9 mouse cellular contexts compared by ENCODE assay signal in the genomic region with DNA sequence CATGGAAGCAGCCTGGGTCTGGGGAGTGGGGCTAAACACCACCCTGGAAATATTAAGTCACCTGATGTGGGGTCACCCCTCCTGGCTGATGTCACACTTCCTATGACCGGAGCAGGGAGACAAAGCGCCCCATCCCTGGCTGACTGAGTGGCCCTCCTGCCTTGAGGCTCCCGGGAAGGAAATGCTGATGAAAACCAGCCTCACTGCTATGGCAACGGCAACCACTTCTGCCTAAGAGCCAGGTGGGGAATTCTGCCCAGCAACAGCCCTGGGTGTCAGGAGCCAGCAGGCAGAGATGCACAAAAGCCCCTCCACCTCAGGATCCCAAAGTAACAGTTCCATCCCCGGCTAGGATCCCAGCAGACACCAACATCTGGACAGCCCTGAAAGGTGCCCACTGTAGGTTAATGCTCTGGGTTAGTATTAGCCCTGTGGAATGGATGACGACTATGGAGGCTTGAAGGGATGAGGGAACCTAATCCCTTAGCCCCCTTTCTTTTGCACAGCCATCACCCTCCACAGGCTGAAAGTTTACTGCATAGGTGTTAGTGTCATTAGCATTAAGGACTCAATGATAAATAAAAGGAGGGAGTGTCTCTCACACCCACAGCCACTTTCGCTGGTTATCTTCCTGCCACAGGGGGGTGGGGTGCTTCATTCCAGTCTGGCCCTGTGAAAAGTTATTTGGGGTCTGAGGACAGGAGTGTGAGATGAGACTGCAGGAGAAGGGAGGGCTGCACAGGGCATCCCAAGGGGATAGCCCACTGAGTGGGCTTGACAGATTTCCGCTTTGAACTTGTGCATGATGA. TPM values are rescaled to one million over a fixed set of nuclear protein-coding genes. Genes with fewer than 3 reads are reported as not detected.
DNase-seq lines count a peak whose midpoint lies in the region; ATAC-seq lines count a peak whose summit lies in the region.
"Had no signal": no experiment of that assay in that cellular context is flagged by ENCODE, and none has a peak within 500 bp of the region (broad histone marks: within the 10 kb centered on the region; RNA-seq: fewer than 3 reads in every experiment).

No protein-coding gene starts in this region.

- no peaks in the 10 kb centered on the region for H3K9me3 ChIP-seq in embryonic facial prominence, embryonic 10.5 days
- no peaks in the 10 kb centered on the region for H3K9me3 ChIP-seq in hindbrain, embryonic 13.5 days
- H3K9me3 ChIP-seq in midbrain, embryonic 12.5 days: no peaks in the 10 kb centered on the region

- H3K9ac ChIP-seq in hindbrain, embryonic 13.5 days: peak overlapping the region; percentile 51; the same call in 1 of the 2 replicates
- no peak overlapping the region for H3K9ac ChIP-seq in midbrain, embryonic 12.5 days (replicated peaks)

- H3K4me1 ChIP-seq in embryonic facial prominence, embryonic 10.5 days: peaks cover 60% of the 10 kb centered on the region
- peaks cover 90% of the 10 kb centered on the region for H3K4me1 ChIP-seq in hindbrain, embryonic 13.5 days (replicated peaks)
- peaks cover 49% of the 10 kb centered on the region for H3K4me1 ChIP-seq in midbrain, embryonic 12.5 days

- H3K4me3 ChIP-seq in embryonic facial prominence, embryonic 10.5 days: peak overlapping the region; percentile 2; the same call in 1 of the 2 replicates
- no peak overlapping the region for H3K4me3 ChIP-seq in hindbrain, embryonic 13.5 days
- H3K4me3 ChIP-seq in midbrain, embryonic 12.5 days: no peak overlapping the region

- peak; percentile 11 for DNase-seq in kidney, postnatal 10 days
- no peak for DNase-seq in kidney, adult 8-10 months
- peak; percentile 71 for DNase-seq in embryonic facial prominence, embryonic 10.5 days (ENCODE audit: low spot score)
- no peak for DNase-seq in urinary bladder, postnatal 4 days (ENCODE audit: low spot score in 2 of 2)
- no peak for DNase-seq in gastrocnemius, postnatal 10 days
- DNase-seq: lung, postnatal 14 days had no signal

- peak overlapping the region; percentile 73 for H3K27ac ChIP-seq in embryonic facial prominence, embryonic 10.5 days (replicated peaks)
- H3K27ac ChIP-seq in hindbrain, embryonic 13.5 days: peak overlapping the region; percentile 83
- H3K27ac ChIP-seq in midbrain, embryonic 12.5 days (replicated peaks): peak overlapping the region; percentile 75

- H3K36me3 ChIP-seq in embryonic facial prominence, embryonic 10.5 days (replicated peaks): peaks cover 39% of the 10 kb centered on the region
- no peaks in the 10 kb centered on the region for H3K36me3 ChIP-seq in hindbrain, embryonic 13.5 days
- no peaks in the 10 kb centered on the region for H3K36me3 ChIP-seq in midbrain, embryonic 12.5 days

- peak overlapping the region; percentile 33 for H3K4me2 ChIP-seq in hindbrain, embryonic 13.5 days
- peak overlapping the region; percentile 19 for H3K4me2 ChIP-seq in midbrain, embryonic 12.5 days (replicated peaks)

- peak; percentile 33 for ATAC-seq in hindbrain, embryonic 13.5 days (ENCODE audit: low FRiP score)
- peak; percentile 19; the same call in 1 of the 2 replicates for ATAC-seq in midbrain, embryonic 12.5 days (ENCODE audit: low FRiP score, low read depth)
- no peak for ATAC-seq in erythroid progenitor cell, adult 5-6 weeks (replicated peaks; ENCODE audit: low FRiP score, poor library complexity, severe bottlenecking)

- WGBS in embryonic facial prominence, embryonic 10.5 days: 45% methylated on average over 8 of the region's 8 CpGs
- 12% methylated on average over 8 of the region's 8 CpGs for WGBS in hindbrain, embryonic 13.5 days
- WGBS in midbrain, embryonic 12.5 days: 25% methylated on average over 8 of the region's 8 CpGs

- no peaks in the 10 kb centered on the region for H3K27me3 ChIP-seq in embryonic facial prominence, embryonic 10.5 days (replicated peaks; ENCODE audit: low read depth, poor library complexity, severe bottlenecking)
- H3K27me3 ChIP-seq in hindbrain, embryonic 13.5 days: no peaks in the 10 kb centered on the region
- H3K27me3 ChIP-seq in midbrain, embryonic 12.5 days: no peaks in the 10 kb centered on the region

RNA-seq across cellular contexts. Expression of a gene that starts 21.5 kb away (rescaled TPM):
- polyA plus RNA-seq in embryonic facial prominence, embryonic 10.5 days (2016; fragmentation: Nextera tagmentation; extraction: Ambion mirVana): 4.5 and 6.2 TPM in 2 replicates
- polyA plus RNA-seq in hindbrain, embryonic 13.5 days (2015; fragmentation: Nextera tagmentation; extraction: Ambion mirVana): 9.5 and 10.2 TPM in 2 replicates
- polyA plus RNA-seq in midbrain, embryonic 12.5 days (2016; fragmentation: Nextera tagmentation; extraction: Ambion mirVana): 16.6 and 17.0 TPM in 2 replicates
- not detected in 2 replicates for total RNA-seq in erythroid progenitor cell, adult 5-6 weeks (2015; ENCODE audit: low replicate concordance)
- total RNA-seq in erythroid progenitor cell, adult 5-6 weeks (2017; ENCODE audit: low replicate concordance): not detected in 2 replicates
- total RNA-seq in gastrocnemius, postnatal 10 days (2021): 10 to 100 TPM; 14.3 to 15.8 TPM

Comparison
In these comparisons a context has a peak if more than half of its experiments do, and no peak if none do; other contexts are left out.
1. DNase-seq: peak in kidney, postnatal 10 days (single experiment) and embryonic facial prominence, embryonic 10.5 days (single experiment); none in kidney, adult 8-10 months (0 of 2), urinary bladder, postnatal 4 days (0 of 2) and gastrocnemius, postnatal 10 days (single experiment).
2. Peak in every context shown above with its lines, with median percentiles within 50 percentile points of each other: H3K27ac ChIP-seq.